Mouse (Mus musculus) hindbrain, embryonic 15.5 days (tissue): Measurements from ENCODE around the gene Snx7. TPM values are rescaled to one million over a fixed set of nuclear protein-coding genes. Genes with fewer than 3 reads are reported as not detected.

Experiments
- ATAC-seq: fragments of 200-750 bp; cut with Nextera tagmentation; 2 replicates; pipeline ENCODE4 v1.8.0; 2017; ENCODE audit warnings: low read depth, moderate number of reproducible peaks, moderate TSS enrichment; ENCODE audit not compliant: low FRiP score
- H3K27ac ChIP-seq: fragments of 300-500 bp; sonication (generic); replicated peaks from 2 replicates; pipeline ENCODE4 v1.5.1; 2015; ENCODE audit warnings: mild to moderate bottlenecking, inconsistent platforms
- H3K27me3 ChIP-seq: fragments of 300-500 bp; sonication (generic); 2 replicates; pipeline ENCODE4 v1.6.1; 2015; ENCODE audit warnings: control low read depth, inconsistent platforms
- H3K36me3 ChIP-seq: fragments of 300-500 bp; sonication (generic); 2 replicates; pipeline ENCODE4 v1.6.1; 2015; ENCODE audit warnings: control low read depth, inconsistent platforms
- H3K4me1 ChIP-seq: fragments of 300-500 bp; sonication (generic); replicated peaks from 2 replicates; pipeline ENCODE4 v1.6.1; 2015; ENCODE audit warnings: control low read depth, inconsistent platforms
- H3K4me2 ChIP-seq: fragments of 300-500 bp; sonication (generic); 2 replicates; pipeline ENCODE4 v1.6.1; 2015; ENCODE audit warnings: moderate library complexity, mild to moderate bottlenecking, inconsistent platforms
- H3K4me3 ChIP-seq: fragments of 300-500 bp; sonication (generic); 2 replicates; pipeline ENCODE4 v1.5.1; 2015; ENCODE audit warnings: mild to moderate bottlenecking, inconsistent platforms
- H3K9ac ChIP-seq: fragments of 300-500 bp; sonication (generic); 2 replicates; pipeline ENCODE4 v1.6.1; 2015; ENCODE audit warnings: inconsistent platforms
- H3K9me3 ChIP-seq: fragments of 300-500 bp; sonication (generic); 2 replicates; pipeline ENCODE4 v1.6.1; 2016; ENCODE audit warnings: control low read depth, inconsistent platforms
- WGBS: fragments of 180-500 bp; shearing (Covaris S2); methylation state at CpG from one replicate; pipeline ENCODE4 v1.1.7; 2015; 5-methylcytosine and 5-hydroxymethylcytosine counted together
- polyA plus RNA-seq: library from polyadenylated mRNA; unstranded; fragments of >200 nt; fragmentation: Nextera tagmentation; extraction: Ambion mirVana; gene quantifications from 2 replicates; pipeline ENCODE4 v1.2.1, GENCODE M21; 2015

Gene Snx7
- 9.4 and 13.1 TPM in 2 replicates for polyA plus RNA-seq

GRCm38 (mm10) chr3:117868637-117869323, at the start of gene Snx7:
Gene Snx7 (minus strand): TSS chr3:117868936.
- Histone ChIP-seq H3K36me3 (no peaks in the 10 kb centered on the region), H3K27ac (peak within 1 kb of the TSS; percentile 73), H3K9me3 (no peaks in the 10 kb centered on the region), H3K4me2 (peak within 1 kb of the TSS; percentile 81), H3K4me1 (0 out of 2 replicates have a peak, but pooled peaks cover 5% of the 10 kb centered on the region), H3K9ac (peak within 1 kb of the TSS; percentile 64), H3K27me3 (no peaks in the 10 kb centered on the region), H3K4me3 (peak within 1 kb of the TSS; percentile 69)
- peak; percentile 99 for ATAC-seq
- under 1% methylated on average over 52 of the region's 53 CpGs for WGBS

- no peaks in the 10 kb centered on the region for H3K27me3 ChIP-seq
- no peaks in the 10 kb centered on the region for H3K9me3 ChIP-seq
- H3K4me3 ChIP-seq = no peak overlapping the region
- no peak for ATAC-seq
- no peak overlapping the region for H3K4me2 ChIP-seq
- no peaks in the 10 kb centered on the region for H3K36me3 ChIP-seq
- H3K4me1 ChIP-seq = no peaks in the 10 kb centered on the region
- H3K27ac ChIP-seq = no peak overlapping the region
- 46% methylated on average over 3 of the region's 3 CpGs for WGBS
- no peak overlapping the region for H3K9ac ChIP-seq
Observed at GRCm38 (mm10) chr3:117915420-117915819, 46.7 kb upstream of the Snx7 start.

DNA sequence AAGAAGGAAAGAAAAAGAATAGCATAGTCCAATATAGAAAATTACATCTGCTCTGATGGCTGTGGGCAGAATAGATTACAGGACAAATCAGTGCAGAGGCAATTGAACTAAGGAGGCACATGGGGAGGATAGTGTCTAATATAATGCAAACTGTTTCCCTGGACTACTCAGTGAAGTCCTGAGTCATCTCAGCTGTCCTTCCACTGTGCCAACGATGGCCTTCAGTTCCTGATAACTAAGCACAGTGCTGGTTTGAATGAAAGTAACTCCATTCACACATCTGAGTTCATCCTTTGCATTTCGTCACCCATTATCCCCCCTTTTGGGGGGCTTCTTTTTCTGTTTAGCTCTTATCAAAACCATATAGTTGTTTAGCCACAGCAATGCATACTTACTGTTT, 25.0 kb upstream of the Snx7 start:
- 77% methylated on average over 2 of the region's 2 CpGs for WGBS
- ATAC-seq = no peak
- no peaks in the 10 kb centered on the region for H3K27me3 ChIP-seq

GRCm38 (mm10) chr3:117875450-117875849, 6.7 kb upstream of the Snx7 start:
- Histone ChIP-seq H3K4me1 (no peaks in the 10 kb centered on the region), H3K9me3 (no peaks in the 10 kb centered on the region), H3K36me3 (no peaks in the 10 kb centered on the region), H3K4me2 (no peak overlapping the region), H3K27ac (no peak overlapping the region), H3K27me3 (no peaks in the 10 kb centered on the region), H3K4me3 (no peak overlapping the region), H3K9ac (no peak overlapping the region)
- WGBS = 87% methylated on average over 3 of the region's 3 CpGs
- no peak for ATAC-seq

More for the DNA sequence above, 25.0 kb upstream of the Snx7 start:
- H3K9ac ChIP-seq = no peak overlapping the region
- H3K36me3 ChIP-seq = no peaks in the 10 kb centered on the region
- H3K4me2 ChIP-seq = no peak overlapping the region
- no peaks in the 10 kb centered on the region for H3K4me1 ChIP-seq
- no peak overlapping the region for H3K27ac ChIP-seq
- H3K4me3 ChIP-seq = no peak overlapping the region
- H3K9me3 ChIP-seq = no peaks in the 10 kb centered on the region

DNA sequence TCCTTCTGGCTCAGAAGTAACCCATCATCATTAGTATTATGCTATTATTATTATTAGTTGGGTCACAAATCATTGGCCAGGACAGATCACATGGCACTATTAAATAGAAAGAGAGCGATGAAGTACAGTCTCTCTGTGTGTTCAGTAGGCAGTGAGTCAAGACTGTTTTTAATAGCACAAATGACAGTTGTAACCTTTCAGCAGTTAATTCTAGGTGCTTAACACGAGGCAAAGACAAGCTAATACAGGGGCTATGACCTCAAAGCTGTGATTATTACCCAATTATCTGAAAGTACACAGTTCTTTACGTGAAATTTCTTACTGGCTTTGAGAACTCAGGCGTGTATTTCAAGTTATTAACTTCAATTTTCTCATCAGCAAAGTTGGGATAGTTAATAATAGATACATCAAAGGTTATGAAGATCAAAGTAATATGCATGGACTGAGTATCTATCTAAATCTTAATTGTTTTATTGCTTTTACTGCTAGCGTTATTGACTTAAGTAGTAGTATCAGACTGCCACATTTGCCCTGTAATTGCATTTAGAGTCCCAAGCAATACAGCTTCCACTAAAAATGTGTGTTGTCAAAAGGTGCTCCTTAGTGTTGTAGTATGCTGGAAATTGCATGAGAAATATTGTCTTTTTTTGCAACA, 4.6 kb upstream of the Snx7 start:
- 75% methylated on average over 5 of the region's 5 CpGs for WGBS
- no peaks in the 10 kb centered on the region for H3K36me3 ChIP-seq
- no peak overlapping the region for H3K4me2 ChIP-seq
- ATAC-seq = no peak
- H3K9ac ChIP-seq = no peak overlapping the region
- H3K27me3 ChIP-seq = no peaks in the 10 kb centered on the region
- no peaks in the 10 kb centered on the region for H3K9me3 ChIP-seq
- no peak overlapping the region for H3K27ac ChIP-seq
- no peak overlapping the region for H3K4me3 ChIP-seq
- H3K4me1 ChIP-seq = 0 out of 2 replicates have a peak, but pooled peaks cover under 1% of the 10 kb centered on the region

DNA sequence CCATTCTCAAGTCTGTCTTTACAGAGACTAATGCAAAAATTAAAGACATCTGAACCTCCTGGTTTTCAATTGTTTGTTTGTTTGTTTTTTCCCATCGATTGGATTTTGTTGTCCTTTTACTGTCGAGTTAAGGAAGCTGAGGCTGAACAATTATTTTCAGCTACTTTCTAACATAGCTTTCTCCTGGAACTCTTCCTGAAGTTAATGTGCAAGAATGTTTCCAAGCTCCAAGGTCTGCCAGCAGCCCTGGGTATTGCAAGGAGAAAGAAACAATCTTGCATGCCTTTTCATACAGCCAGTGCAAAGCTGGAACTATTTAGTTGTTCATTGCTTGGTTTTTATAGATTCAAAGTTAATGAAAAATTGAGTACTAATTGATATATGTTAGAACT, 584 bp upstream of the Snx7 start:
- no peaks in the 10 kb centered on the region for H3K9me3 ChIP-seq
- H3K27ac ChIP-seq = peak overlapping the region; percentile 73
- WGBS = 25% methylated on average over 2 of the region's 2 CpGs

DNA sequence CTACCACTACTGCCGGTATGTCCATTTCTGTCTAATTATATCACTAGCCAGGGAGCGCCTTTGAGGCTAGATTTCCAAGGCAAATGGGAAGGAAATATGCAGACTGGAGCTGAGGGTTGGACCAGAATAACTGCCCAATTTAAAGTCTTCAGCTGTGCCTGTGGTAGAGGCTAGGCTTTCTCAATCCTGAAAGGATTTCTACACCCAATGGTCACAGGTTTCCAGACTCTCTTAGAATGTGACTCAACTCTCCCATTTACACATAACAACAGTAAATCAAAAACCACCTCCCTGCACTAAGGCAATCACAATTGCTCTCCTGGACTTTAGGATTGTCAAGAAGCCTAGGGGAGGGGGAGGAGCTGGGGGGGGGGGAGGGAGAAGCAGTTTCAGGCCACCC, 645 bp downstream of the Snx7 start:
- Histone ChIP-seq H3K9me3 (no peaks in the 10 kb centered on the region), H3K36me3 (no peaks in the 10 kb centered on the region), H3K27me3 (no peaks in the 10 kb centered on the region), H3K4me3 (peak overlapping the region; percentile 69), H3K9ac (peak overlapping the region; percentile 64; the same call in 1 of the 2 replicates), H3K4me1 (0 out of 2 replicates have a peak, but pooled peaks cover 5% of the 10 kb centered on the region), H3K27ac (no peak overlapping the region; the same call in 1 of the 2 replicates), H3K4me2 (peak overlapping the region; percentile 81)
- ATAC-seq = no peak
- 81% methylated on average over 2 of the region's 2 CpGs for WGBS

More for the DNA sequence above, 584 bp upstream of the Snx7 start:
- H3K4me1 ChIP-seq = 0 out of 2 replicates have a peak, but pooled peaks cover 5% of the 10 kb centered on the region
- ATAC-seq = no peak
- peak overlapping the region; percentile 81 for H3K4me2 ChIP-seq
- H3K9ac ChIP-seq = peak overlapping the region; percentile 64
- peak overlapping the region; percentile 69 for H3K4me3 ChIP-seq
- H3K36me3 ChIP-seq = no peaks in the 10 kb centered on the region
- no peaks in the 10 kb centered on the region for H3K27me3 ChIP-seq

DNA sequence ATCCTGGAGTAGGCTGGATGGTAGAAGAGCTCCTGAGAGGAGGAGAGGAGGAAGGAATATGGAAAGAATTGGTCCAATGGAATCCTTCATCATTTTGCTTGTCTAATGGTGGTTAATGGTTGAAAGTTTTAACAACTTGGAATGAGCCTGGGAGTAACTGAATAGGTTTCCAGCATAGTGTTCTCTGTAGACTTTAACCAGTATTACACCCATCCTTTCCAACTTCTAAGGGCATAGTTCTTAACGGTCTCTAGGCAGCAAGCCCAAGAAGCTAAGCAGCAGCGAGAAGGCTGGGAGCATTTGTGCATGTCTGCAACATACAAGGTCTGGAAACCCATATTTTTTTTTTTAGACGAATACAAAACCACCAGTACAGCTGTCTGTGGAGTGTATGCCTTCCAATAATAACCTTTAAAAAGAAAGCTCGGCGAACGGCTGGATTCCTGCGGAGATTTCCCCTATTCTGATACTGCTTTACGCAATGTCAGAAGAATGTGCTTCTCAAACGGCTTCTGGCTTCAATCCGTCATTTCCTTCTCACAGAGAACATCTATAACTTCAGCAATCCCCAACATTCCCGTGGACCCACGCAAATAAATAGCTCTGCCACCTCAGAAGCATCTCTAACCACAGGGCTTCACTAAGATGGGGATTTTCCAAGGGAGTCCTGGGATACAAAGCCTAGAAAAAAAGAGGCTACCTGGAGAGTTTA, 1.9 kb downstream of the Snx7 start:
- Histone ChIP-seq H3K27ac (no peak overlapping the region), H3K27me3 (no peaks in the 10 kb centered on the region), H3K4me2 (peak overlapping the region; percentile 17; the same call in 1 of the 2 replicates), H3K9me3 (no peaks in the 10 kb centered on the region), H3K9ac (no peak overlapping the region), H3K4me3 (no peak overlapping the region), H3K36me3 (no peaks in the 10 kb centered on the region), H3K4me1 (0 out of 2 replicates have a peak, but pooled peaks cover 5% of the 10 kb centered on the region)
- ATAC-seq = no peak
- 61% methylated on average over 12 of the region's 12 CpGs for WGBS

GRCm38 (mm10) chr3:117865621-117866020, 3.1 kb downstream of the Snx7 start:
- H3K36me3 ChIP-seq = no peaks in the 10 kb centered on the region
- H3K4me3 ChIP-seq = no peak overlapping the region
- no peak overlapping the region for H3K4me2 ChIP-seq
- H3K9me3 ChIP-seq = no peaks in the 10 kb centered on the region
- ATAC-seq = no peak
- no peak overlapping the region for H3K9ac ChIP-seq
- no peak overlapping the region for H3K27ac ChIP-seq
- 0 out of 2 replicates have a peak, but pooled peaks cover 5% of the 10 kb centered on the region for H3K4me1 ChIP-seq
- H3K27me3 ChIP-seq = no peaks in the 10 kb centered on the region

- no peaks in the 10 kb centered on the region for H3K36me3 ChIP-seq
- H3K9me3 ChIP-seq = no peaks in the 10 kb centered on the region
- no peak overlapping the region for H3K4me2 ChIP-seq
- 0 out of 2 replicates have a peak, but pooled peaks cover under 1% of the 10 kb centered on the region for H3K4me1 ChIP-seq
- H3K9ac ChIP-seq = no peak overlapping the region
- no peak overlapping the region for H3K4me3 ChIP-seq
- no peaks in the 10 kb centered on the region for H3K27me3 ChIP-seq
- no peak overlapping the region for H3K27ac ChIP-seq
- 86% methylated on average over 2 of the region's 2 CpGs for WGBS
- no peak for ATAC-seq
Observed at GRCm38 (mm10) chr3:117862951-117863350, 5.8 kb downstream of the Snx7 start.

GRCm38 (mm10) chr3:117861977-117862434, 6.7 kb downstream of the Snx7 start:
- Histone ChIP-seq H3K27ac (no peak overlapping the region), H3K27me3 (no peaks in the 10 kb centered on the region), H3K9me3 (no peaks in the 10 kb centered on the region), H3K9ac (no peak overlapping the region), H3K4me3 (no peak overlapping the region), H3K36me3 (no peaks in the 10 kb centered on the region), H3K4me1 (no peaks in the 10 kb centered on the region), H3K4me2 (no peak overlapping the region)
- WGBS = 87% methylated on average over 6 of the region's 6 CpGs
- ATAC-seq = no peak

- no peaks in the 10 kb centered on the region for H3K4me1 ChIP-seq
- ATAC-seq = no peak
- H3K9ac ChIP-seq = no peak overlapping the region
- H3K9me3 ChIP-seq = no peaks in the 10 kb centered on the region
- no peaks in the 10 kb centered on the region for H3K36me3 ChIP-seq
- WGBS = 88% methylated on average over 3 of the region's 3 CpGs
- H3K27me3 ChIP-seq = no peaks in the 10 kb centered on the region
- H3K27ac ChIP-seq = no peak overlapping the region
- H3K4me2 ChIP-seq = no peak overlapping the region
- no peak overlapping the region for H3K4me3 ChIP-seq
Observed at GRCm38 (mm10) chr3:117858996-117859395, 9.7 kb downstream of the Snx7 start.
